12 mouse cellular contexts compared by ENCODE assay signal in genomic region chr5:33511529-33512252, GRCm38 (mm10).
A peak's percentile ranks its signal among the peaks of the same experiment; 100 is the strongest.
DNase-seq lines count a peak whose midpoint lies in the region; ATAC-seq and TF ChIP-seq lines count a peak whose summit lies in the region.
"Had no signal": no experiment of that assay in that cellular context is flagged by ENCODE, and none has a peak within 500 bp of the region (broad histone marks: within the 10 kb centered on the region; RNA-seq: fewer than 3 reads in every experiment).

No protein-coding gene starts in this region.

- H3K27me3 ChIP-seq in testis, adult 2 months (ENCODE audit: control insufficient read depth, insufficient read depth, low read length) = no peaks in the 10 kb centered on the region
- H3K27me3 ChIP-seq in forebrain, embryonic 16.5 days (replicated peaks; ENCODE audit: control insufficient read depth, insufficient read depth, low read length) = peaks cover 3% of the 10 kb centered on the region; the same call in 1 of the 2 replicates
- peaks cover 9% of the 10 kb centered on the region; the same call in 1 of the 2 replicates for H3K27me3 ChIP-seq in limb, embryonic 14.5 days (ENCODE audit: control insufficient read depth, insufficient read depth, low read length)

- no peak overlapping the region for H3K27ac ChIP-seq in testis, adult 2 months (ENCODE audit: control insufficient read depth, insufficient read depth, low read depth, low read length)
- H3K27ac ChIP-seq in forebrain, embryonic 16.5 days (ENCODE audit: low read length) = no peak overlapping the region
- H3K27ac ChIP-seq in limb, embryonic 14.5 days (replicated peaks; ENCODE audit: low read depth, low read length) = no peak overlapping the region
- H3K27ac ChIP-seq: heart, embryonic 15.5 days; stomach, postnatal 0 days had no signal

- H3K9me3 ChIP-seq in forebrain, embryonic 16.5 days (ENCODE audit: control insufficient read depth, low read length) = no peaks in the 10 kb centered on the region
- no peaks in the 10 kb centered on the region for H3K9me3 ChIP-seq in limb, embryonic 14.5 days (ENCODE audit: control insufficient read depth, low read length)
- H3K9me3 ChIP-seq: heart, embryonic 15.5 days had no signal

- no peak overlapping the region for H3K9ac ChIP-seq in forebrain, embryonic 16.5 days (replicated peaks; ENCODE audit: low read depth, low read length)
- 0 out of 2 replicates have a peak overlapping the region, but pooled peaks have one; percentile 16 for H3K9ac ChIP-seq in limb, embryonic 14.5 days (ENCODE audit: low read depth, low read length, severe bottlenecking)
- H3K9ac ChIP-seq: heart, embryonic 15.5 days had no signal

- H3K36me3 ChIP-seq in testis, adult 2 months (ENCODE audit: control insufficient read depth, insufficient read depth, low read length) = no peaks in the 10 kb centered on the region
- H3K36me3 ChIP-seq in forebrain, embryonic 16.5 days (ENCODE audit: control insufficient read depth, insufficient read depth) = no peaks in the 10 kb centered on the region
- H3K36me3 ChIP-seq in limb, embryonic 14.5 days (ENCODE audit: control insufficient read depth, insufficient read depth, low read length) = no peaks in the 10 kb centered on the region
- H3K36me3 ChIP-seq: heart, embryonic 15.5 days had no signal

- DNase-seq in testis, postnatal 10 days (ENCODE audit: low spot score) = no peak
- no peak for DNase-seq in limb, embryonic 14.5 days (ENCODE audit: low spot score)
- peak; percentile 49 for DNase-seq in retina, postnatal 1 day
- DNase-seq in frontal cortex, postnatal 14 days (ENCODE audit: low spot score in 2 of 2) = no peak
- no peak for DNase-seq in adrenal gland, postnatal 10 days
- DNase-seq in cerebellum, adult 18-20 months = no peak
- DNase-seq: kidney, postnatal 10 days had no signal

- H3K4me1 ChIP-seq in testis, adult 2 months (ENCODE audit: control insufficient read depth, insufficient read depth, low read length) = peaks cover 4% of the 10 kb centered on the region; the same call in 1 of the 2 replicates
- peaks cover 10% of the 10 kb centered on the region for H3K4me1 ChIP-seq in forebrain, embryonic 16.5 days (replicated peaks; ENCODE audit: control insufficient read depth, insufficient read depth, low read length)
- peaks cover 9% of the 10 kb centered on the region for H3K4me1 ChIP-seq in limb, embryonic 14.5 days (ENCODE audit: control insufficient read depth, insufficient read depth, low read length)

- no peak; the same call in 1 of the 2 replicates for ATAC-seq in forebrain, embryonic 16.5 days
- ATAC-seq in limb, embryonic 14.5 days (ENCODE audit: low FRiP score, low read depth) = no peak
- ATAC-seq: CD4-positive, CD25-positive, alpha-beta regulatory T cell, adult 4 months had no signal

- no peak for TF ChIP-seq CTCF in testis, adult 2 months (IDR thresholded peaks at IDR 0.05; ENCODE audit: control insufficient read depth, insufficient read depth, insufficient replicate concordance, low read depth, low read length)

- H3K4me3 ChIP-seq in testis, adult 2 months (ENCODE audit: control insufficient read depth, low read depth, low read length) = peak overlapping the region; percentile 49
- no peak overlapping the region for H3K4me3 ChIP-seq in forebrain, embryonic 16.5 days (replicated peaks; ENCODE audit: low read length)
- H3K4me3 ChIP-seq in limb, embryonic 14.5 days (replicated peaks; ENCODE audit: low read length) = no peak overlapping the region
- H3K4me3 ChIP-seq: heart, embryonic 15.5 days had no signal

- peak overlapping the region; percentile 10 for H3K4me2 ChIP-seq in forebrain, embryonic 16.5 days (ENCODE audit: low read length)
- H3K4me2 ChIP-seq in limb, embryonic 14.5 days (replicated peaks; ENCODE audit: low read depth, low read length, severe bottlenecking) = no peak overlapping the region; the same call in 1 of the 2 replicates
- H3K4me2 ChIP-seq: heart, embryonic 15.5 days had no signal

- no peak for TF ChIP-seq POLR2A in testis, adult 2 months (IDR thresholded peaks at IDR 0.05; ENCODE audit: control insufficient read depth, low read depth, low read length)
- TF ChIP-seq POLR2A in limb, embryonic 14.5 days (IDR thresholded peaks at IDR 0.05; ENCODE audit: borderline replicate concordance, extremely low read depth, insufficient read depth, insufficient read length) = no peak

- WGBS in forebrain, embryonic 16.5 days = 24% methylated on average over 25 of the region's 25 CpGs
- 26% methylated on average over 25 of the region's 25 CpGs for WGBS in limb, embryonic 14.5 days
